Mouse (Mus musculus) adipocyte (in vitro differentiated cells): ENCODE results near the gene Slc39a7.
A peak's percentile ranks its signal among the peaks of the same experiment; 100 is the strongest.
"Not testable (repeated sequence)": the region's sequence is repeated elsewhere in the genome, so short reads cannot be mapped to it uniquely, and the experiment has no call there.

Source experiments
- DNase-seq: peaks from one replicate; pipeline ENCODE4 v3.0.0-alpha.2; 2016; ENCODE audit warnings: low spot score

Slc39a7 gene

GRCm38 (mm10) chr17:34030861-34031326 lies 588 bp downstream of the Slc39a7 start:
- peak; percentile 50 for DNase-seq

GRCm38 (mm10) chr17:34029890-34030595 lies 1.4 kb downstream of the Slc39a7 start:
- DNase-seq = peak; percentile 50

GRCm38 (mm10) chr17:34029150-34029889 lies 2.2 kb downstream of the Slc39a7 start:
- DNase-seq = no peak

- DNase-seq = no peak
Observed at GRCm38 (mm10) chr17:34028501-34029149, 2.9 kb downstream of the Slc39a7 start.

GRCm38 (mm10) chr17:34027656-34028223 lies 3.7 kb downstream of the Slc39a7 start, which contains the start of gene H2-Ke6:
TSS of gene H2-Ke6 (minus strand) at chr17:34028060.
- peak; percentile 91 for DNase-seq

DNA sequence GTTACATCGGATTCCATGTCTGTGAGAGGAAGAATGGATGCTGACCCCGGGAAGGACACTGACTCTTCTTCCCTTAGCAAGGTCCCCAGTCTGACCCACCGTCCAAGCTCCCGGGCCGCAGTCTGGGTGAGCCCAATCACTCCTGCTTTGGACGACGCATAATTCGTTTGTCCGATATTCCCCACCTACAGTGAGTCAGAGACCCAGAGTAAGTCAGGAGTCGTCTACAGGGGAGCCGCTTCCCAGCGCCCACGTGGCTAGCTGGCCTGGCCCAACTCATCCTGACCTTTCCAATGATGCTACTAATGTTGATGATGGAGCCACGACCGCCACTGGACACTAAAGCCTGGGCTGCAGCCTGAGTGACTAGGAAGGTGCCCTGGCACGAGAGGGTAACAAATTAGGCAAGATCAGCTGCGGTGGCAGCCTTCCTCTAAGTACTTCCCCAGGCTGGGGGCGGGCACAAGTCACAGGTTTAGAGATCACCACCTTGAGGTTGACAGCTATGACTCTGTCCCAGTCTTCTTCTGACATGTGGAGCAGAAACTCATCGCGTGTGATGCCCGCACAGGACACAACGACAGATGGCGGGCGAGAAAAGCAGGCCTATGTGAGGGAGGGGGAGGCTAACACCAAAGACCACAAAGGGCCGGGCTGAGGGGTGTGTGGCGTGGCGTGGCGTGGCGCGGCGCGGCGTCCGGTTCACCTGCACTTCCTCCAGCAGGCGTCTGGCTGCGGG lies 4.4 kb downstream of the Slc39a7 start:
- no peak for DNase-seq

DNA sequence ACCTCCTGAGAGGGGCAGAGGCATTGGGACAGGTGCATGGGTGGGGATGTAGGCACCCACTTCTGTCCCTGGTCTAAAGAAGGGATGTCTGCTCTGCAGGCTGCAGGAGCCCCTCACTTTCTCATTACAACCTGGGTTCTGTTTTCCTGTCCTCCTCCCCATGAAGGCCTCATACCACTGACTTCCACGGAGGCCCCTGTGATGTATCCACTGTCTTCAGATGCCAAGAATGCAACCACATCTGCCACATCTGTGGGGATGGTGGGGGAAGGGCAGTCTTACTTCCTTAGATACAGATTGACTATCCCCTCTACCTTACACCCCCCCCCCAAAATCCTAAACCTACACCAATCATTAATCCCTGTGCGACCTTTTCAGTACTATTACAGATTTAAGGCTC lies 5.3 kb downstream of the Slc39a7 start:
- no peak for DNase-seq

DNA sequence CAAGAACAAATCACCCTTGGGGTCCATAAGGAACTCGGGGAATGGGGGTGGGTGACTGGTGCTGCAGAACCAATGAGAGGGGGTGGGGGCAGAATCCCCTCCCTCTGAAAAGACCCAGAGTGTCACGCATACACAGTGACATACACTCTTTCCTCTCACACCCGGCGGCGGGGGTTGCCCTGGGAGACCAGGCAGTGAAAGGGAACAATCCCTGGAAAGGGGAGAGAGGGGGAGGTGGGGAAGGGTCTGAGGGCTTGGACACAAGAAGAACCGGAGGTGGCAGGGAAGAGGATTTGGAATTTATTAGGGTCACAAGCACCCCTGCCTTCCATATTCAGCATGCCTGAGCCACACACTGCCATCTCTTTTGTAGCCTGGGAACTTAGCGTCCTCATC lies 5.7 kb downstream of the Slc39a7 start:
- DNase-seq = no peak

- DNase-seq = peak; percentile 36
Observed at GRCm38 (mm10) chr17:34024861-34025755, 6.4 kb downstream of the Slc39a7 start.

GRCm38 (mm10) chr17:34024317-34024821 lies 7.1 kb downstream of the Slc39a7 start, which contains the start of gene Ring1:
TSS of gene Ring1 (minus strand) at chr17:34024680.
- DNase-seq = peak; percentile 78

GRCm38 (mm10) chr17:34023678-34024077 lies 7.8 kb downstream of the Slc39a7 start:
- DNase-seq = no peak

GRCm38 (mm10) chr17:34022987-34023386 lies 8.5 kb downstream of the Slc39a7 start:
- DNase-seq = no peak

DNA sequence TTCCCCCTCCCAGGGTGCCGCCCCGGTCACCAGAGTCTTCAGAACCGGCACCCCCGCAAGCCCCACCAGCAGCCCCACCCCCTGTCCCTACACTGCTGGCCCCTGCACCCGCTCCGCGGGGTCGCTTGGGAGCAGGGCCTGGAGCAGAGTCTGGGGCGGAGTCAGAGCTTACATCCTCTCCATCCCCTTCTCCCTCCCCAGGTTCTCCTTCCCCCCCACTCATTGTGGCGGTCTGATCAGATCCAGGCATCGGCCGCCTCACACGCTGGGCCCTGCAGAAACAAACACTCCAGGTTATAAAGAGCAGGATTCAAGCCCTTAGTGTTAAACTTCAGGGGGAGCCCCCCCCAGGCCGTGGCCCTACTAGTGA lies 9.1 kb downstream of the Slc39a7 start:
- DNase-seq = no peak

GRCm38 (mm10) chr17:34021539-34022413 lies 9.7 kb downstream of the Slc39a7 start:
- no peak for DNase-seq

GRCm38 (mm10) chr17:34013436-34013835 lies 18.0 kb downstream of the Slc39a7 start:
- no peak for DNase-seq

DNA sequence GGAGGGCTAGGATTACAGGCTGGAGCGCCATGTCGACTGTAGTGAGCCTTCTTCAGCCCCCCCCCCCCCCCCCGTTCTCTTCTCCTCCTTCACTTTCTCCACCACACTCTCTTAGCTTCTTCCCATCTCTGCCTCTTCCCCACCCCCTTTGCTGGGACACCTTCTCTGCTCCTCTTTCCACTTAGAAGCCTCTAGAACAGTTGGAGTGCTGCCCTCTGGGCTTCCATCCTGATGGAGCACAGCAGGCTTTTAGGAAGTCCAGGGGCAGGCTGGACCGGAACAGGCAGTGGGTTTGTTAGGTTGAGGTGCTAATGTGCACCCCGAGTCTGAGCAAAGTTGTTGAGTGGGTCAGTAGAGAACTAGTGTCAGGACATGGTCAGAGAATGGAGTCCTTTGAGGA lies 21.3 kb downstream of the Slc39a7 start:
- no peak for DNase-seq

DNA sequence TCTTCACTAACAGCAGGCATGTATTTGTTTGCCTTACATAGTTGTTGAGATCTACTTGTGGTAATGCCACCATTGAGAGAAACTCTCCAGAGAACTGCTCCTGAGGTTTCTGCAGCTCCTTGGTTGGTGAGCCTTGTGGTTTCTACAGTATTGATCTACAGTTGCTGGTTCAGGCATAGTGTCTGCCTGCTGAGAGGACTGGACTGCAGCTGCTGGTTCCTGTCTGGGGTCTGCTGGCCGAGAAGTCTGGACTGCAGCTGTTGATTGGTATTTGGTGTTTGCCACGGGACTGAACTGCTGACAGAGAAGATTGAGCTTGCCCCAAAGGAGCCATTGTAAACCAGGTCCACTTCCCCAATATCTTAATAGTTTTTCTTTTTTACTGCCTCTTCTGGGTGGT lies 24.9 kb downstream of the Slc39a7 start:
- DNase-seq = no peak

GRCm38 (mm10) chr17:34003426-34003825 lies 28.1 kb downstream of the Slc39a7 start:
- no peak for DNase-seq

DNA sequence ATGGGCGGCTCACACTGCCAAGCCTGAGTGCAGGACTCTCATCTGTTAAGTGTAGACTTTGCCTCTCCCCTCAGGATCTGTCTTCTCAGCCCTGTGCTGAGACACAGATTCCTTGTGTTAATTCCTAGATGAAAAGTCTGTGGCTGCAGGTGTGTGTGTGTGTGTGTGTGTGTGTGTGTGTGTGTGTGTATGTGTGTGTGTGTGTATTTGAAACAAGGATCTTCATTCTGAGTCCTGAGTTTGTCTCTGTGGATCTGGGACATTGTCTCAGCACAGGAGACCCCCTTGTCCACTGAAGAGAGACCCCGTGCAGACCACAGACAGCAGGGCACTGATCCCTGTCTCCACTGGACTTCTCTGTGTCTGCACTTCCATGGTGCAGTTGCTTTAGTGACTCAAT lies 30.7 kb downstream of the Slc39a7 start:
- DNase-seq = not testable (repeated sequence)
